Mouse (Mus musculus) urinary bladder, postnatal 36 days (tissue): ENCODE data around the gene Eno1.
"Not testable (repeated sequence)": the region's sequence is repeated elsewhere in the genome, so short reads cannot be mapped to it uniquely, and the experiment has no call there.

Experiments
- DNase-seq, 2 experiments: peaks; one replicate each; pipeline ENCODE4 v3.0.0; 2022; ENCODE audit warnings: low spot score in 2 of 2, mixed read lengths in 1 of 2

Eno1 gene

DNA sequence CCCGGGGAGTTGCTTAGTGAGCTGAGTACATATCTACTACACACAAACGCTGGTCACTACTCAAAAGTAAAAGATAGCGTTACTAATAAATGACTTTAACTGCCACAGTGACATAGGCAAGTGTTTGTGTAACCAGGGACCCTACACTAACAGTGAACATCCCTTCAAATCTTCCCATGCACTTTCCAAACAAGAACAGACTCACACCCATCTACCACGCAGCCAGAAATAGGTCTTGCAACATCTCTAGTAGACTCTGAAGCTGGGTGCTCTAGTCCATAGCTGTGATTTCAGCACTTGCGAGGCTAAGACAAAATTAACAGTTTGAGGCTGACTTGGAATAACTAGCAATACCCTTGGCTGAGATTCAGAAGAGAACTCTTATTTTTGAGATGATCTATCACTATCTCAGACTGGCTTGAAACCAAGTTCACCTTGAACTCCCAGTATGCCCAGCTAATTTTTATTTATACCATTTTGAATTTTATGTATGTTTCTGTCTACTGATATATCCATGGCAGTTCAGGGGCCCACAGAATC, 13.3 kb downstream of the Eno1 start:
- no peak for DNase-seq

DNA sequence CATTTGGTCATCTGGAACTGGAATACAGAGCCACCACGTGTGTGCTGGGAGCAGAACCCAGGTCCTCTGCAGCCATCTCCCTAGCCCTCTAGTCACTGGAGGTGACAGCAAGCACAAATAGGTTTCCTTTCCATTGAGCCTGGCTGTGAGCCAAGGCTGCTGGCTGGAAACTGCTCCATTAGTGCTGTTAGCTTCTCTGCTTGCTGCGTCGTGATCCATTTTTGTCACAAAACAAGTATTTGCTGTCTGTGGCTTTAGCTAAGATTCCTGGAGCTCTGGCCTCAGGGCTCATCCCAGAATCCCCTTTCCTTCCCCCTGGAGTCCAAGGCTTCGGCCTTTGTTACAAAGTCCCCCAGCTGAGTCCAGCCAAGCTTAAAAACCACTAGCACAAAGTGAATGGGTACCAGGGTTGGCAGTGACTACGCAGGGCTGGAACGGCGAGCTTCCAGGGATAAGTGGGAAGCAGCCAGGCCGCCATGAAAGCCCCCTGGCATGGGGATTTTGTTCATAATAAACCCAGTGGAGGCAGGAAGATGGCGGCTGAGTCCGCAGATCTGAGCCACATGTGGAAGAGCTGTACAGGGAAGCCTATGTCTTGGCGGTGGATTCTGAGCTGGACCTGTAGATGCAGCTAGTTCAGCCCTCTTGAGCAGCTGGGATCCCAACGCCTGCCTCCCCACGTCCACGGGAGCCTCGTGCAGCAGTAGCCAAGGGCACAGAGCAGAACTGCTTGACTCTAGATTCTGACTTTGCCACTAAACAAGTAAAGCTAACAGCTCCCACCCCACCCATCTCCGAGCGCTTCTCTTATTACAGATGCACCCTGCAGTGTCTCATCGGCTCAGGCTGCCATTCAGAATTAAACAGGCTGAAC, 14.3 kb downstream of the Eno1 start:
- no peak for DNase-seq

DNA sequence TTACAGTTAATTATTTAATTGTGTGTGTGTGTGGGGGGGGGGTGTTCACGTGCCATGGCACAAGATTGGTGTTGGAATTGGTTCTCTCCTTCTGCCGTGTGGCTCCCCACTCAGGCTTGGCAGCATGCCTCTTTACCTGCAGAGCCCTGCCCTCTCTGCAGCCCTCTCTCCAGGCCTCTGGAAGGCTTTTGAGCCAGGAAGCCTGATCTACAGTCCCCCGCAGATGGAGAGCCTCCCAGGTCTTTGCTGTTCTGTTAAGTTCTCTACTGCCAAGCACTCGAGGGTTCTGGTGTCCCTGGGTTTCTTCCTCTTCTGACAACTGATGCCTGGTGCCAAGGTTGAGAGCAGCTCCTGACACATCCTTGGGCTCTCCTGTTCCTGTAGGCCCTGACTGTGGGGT, 17.9 kb downstream of the Eno1 start:
- DNase-seq, result no peak

DNA sequence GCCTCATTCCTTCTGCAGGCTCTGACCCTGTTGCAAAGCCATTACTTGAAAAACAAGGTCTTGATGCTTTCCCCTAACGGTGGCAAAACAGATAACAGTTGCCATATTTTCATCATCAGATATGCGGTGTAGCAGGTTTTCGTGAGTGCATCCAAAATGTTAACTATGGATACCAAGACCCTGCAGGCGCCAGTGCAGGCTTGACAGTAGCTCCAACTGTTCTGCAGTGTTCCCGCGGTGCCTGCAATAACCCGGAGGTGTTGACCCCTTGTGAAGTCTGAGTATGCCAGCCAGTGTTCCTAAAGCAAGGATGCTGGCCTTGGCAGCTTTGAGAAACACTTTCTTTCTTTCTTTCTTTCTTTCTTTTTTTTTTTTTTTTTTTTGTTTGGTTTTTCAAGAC, 18.7 kb downstream of the Eno1 start:
- no peak for DNase-seq

DNA sequence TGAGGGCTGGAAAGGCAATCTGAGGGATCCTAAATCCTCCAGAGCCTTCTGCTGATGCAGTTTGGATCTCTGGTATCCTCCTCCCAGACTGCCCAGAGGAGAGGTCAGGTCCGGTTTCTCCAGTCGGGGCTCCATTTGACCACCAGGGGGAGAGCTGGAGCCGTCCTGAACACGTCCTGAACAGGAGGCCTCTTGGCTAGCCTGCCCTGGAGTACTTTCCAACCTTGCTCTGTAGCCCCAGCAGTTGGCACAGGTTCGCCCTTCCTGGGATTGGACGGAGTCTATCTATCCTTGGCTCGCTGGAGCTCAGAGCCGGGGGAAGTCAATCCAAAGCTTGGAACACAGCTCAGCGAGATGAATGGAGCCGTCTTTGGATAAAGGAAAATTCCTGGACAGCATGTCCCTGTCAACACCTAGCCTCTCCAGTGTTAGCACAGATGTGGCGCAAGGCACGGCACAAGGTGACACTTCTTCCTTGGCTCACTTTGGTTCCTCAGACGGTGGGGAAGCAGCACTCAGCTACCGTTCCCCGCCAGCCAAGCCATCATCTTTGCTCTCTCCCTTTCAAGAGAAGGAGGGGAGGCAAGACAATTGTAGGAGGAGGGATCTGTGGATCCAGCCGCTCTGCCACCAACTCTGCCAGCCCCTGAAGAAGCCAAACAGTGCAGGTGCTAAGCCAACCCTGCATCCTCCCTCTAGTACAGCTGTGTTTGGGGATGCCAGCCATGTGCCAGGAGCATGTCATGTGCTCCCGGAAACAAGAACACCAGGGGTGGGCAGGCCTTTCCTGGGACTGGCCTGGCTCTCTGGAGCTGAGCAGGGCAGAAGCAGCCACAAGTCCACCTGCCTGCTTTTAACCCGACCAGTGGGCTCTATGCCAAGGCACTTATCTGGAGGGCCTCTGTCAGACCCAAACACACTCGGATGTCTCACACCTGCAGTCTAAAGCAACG, 21.0 kb downstream of the Eno1 start:
- DNase-seq, result peak; percentile 82 to 89

DNA sequence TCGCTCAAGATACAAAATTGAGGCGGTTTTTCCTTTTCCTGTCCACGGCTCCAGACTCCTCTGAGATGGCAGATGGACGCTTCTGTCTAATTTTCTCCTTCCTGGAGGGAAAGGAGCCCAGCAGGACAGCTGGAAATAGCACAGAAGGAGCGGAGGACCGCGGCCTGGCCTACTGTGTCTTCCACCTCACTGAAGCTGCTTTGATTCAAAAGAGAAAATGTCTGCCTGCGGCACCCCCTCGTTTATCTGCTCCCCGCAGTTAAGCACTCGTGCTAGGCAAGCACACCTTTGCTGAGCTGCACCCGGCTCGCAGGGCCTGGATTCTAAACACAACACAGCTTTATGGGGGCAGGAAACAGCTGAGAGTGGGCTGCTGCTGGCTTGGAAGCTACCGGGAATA, 21.9 kb downstream of the Eno1 start:
- DNase-seq, result no peak

DNA sequence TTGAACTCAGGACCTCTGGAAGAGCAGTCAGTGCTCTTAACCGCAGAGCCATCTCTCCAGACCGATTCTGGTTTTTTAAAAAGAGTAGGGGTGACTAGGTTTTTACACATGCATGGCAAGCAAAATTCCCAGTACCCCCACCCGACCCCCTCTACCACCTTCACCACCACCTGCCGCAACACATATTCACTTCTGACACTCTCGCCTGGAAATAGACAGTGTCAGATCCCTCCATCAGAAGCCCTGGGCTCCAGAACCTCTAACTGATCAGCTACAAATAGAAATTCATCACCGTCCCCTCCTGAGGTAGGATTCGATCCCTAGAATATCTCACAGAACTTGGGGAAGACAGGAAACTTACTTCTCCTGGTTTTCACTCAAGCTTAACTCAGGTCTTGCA, 23.1 kb downstream of the Eno1 start:
- DNase-seq, result no peak

DNA sequence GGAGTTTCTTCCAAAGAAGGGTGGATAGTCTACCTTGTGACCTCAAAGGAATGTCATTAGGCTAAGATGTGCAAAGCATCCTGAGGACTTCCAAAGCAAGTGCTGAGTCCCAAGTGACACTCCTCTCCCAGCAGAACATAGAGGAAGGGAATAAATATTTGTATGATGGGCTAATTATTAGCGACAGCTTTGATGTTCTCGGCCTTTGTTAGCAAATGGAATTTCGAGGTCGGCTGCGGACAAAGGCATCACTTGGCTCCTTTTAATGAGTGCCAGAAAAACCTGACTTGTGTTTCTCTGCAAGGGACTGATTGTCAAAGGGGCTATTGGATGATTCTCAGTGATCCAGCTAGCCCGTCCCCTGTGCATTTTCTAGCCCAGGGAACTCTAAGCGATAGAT, 23.6 kb downstream of the Eno1 start:
- no peak for DNase-seq

DNA sequence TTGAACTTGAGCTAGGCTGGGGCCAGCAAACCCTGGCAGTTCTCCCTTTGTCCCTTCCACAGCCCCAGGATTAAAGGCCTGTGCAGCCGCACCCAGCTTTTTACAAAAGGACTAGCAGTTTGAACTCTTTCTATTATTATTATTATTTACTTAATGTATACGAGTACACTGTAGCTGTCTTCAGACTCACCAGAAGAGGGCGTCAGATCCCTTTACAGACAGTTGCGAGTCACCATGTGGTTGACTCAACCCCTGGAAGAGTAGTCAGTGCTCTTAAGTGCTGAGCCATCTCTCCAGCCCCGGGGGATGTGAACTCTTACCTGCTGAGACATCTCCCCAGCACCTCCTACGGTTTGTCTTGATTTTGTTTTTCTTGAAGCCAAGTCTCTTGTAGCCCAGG, 24.2 kb downstream of the Eno1 start:
- DNase-seq, result no peak

DNA sequence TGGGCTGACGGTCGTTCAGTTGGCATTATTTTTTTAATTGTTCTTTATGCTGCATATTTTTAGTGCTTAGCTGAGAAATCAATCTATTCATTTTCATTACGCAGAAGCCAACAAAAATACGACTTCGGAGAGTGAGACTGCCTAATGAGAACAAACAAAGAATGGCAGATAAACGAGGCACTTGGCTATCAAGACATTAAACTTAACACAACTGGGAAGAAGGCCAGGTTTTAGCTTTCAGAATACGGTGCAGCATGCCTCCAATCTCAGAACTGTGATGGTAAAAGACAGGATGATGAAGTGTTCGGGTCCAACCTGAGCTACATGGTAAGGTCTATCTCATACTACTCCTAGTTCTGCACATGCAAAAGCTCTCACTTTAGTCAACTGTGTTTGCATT, 25.8 kb downstream of the Eno1 start:
- DNase-seq, result no peak

DNA sequence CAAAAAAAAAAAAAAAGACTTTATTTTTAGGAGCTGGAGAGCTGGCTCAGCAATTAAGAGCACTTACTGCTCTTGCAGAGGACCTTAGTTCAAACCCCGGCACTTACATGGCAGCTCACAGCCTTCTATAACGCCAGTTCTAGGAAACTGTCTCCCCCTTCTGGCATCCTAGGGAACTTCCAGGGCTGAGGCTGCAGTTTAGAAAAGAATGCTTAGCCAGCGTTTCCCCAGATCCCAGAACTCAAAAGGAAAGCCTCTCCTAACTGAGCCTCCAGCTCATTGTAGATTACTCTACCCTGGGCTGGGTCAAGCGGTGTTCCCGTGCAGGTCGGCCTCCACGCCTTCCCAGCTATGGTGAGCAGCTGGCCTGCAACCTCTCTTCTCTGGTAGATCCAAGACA, 28.4 kb downstream of the Eno1 start:
- DNase-seq, result no peak

DNA sequence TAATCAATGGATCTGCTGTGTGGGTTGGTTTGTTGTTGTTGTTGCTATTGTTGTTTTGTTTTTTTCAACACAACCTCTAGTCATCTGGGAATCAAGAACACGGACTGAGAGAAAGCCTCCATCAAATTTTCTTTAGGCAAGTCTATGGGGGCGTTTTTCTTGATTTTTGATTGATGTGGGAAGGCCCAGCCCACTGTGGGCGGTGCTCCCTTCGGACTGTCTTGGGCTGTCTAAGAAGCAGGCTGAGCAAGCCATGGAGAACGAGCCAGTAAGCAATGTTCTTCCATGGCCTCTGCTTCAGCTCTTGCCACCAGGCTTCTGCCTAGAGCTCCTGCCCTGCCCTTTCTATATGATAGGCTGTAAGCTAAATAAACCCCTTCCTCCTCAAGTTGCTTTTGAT, 28.9 kb downstream of the Eno1 start:
- no peak for DNase-seq

DNA sequence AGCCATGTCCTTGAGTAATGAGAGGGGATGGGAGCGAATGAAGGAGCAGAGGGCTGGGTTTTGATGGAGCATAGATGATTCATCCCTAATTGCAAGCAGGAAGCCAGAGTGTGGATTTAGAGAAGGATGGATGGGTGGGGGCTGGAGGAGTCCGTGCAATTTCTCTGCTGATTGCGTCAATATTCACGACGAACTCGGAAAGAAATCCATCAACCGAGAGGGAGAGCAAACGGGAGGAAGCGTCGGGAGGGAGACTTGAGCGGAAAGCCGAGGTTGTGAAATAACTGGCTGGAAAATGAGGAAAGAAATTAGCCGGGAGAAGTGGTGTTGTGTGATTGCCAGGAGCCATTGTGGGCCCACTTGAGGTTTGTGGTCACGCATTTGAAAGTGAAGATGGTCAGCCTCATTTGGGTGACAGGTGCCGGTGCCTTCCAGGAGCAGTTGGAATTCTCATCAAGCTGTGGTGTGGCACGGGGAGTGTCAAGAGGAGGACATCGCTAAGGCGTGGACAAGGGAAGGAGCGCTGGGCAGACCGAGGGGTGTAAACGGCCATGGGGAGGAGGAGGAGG, 30.2 kb downstream of the Eno1 start:
- DNase-seq, result peak in 1 of 2 experiments; percentile 25

DNA sequence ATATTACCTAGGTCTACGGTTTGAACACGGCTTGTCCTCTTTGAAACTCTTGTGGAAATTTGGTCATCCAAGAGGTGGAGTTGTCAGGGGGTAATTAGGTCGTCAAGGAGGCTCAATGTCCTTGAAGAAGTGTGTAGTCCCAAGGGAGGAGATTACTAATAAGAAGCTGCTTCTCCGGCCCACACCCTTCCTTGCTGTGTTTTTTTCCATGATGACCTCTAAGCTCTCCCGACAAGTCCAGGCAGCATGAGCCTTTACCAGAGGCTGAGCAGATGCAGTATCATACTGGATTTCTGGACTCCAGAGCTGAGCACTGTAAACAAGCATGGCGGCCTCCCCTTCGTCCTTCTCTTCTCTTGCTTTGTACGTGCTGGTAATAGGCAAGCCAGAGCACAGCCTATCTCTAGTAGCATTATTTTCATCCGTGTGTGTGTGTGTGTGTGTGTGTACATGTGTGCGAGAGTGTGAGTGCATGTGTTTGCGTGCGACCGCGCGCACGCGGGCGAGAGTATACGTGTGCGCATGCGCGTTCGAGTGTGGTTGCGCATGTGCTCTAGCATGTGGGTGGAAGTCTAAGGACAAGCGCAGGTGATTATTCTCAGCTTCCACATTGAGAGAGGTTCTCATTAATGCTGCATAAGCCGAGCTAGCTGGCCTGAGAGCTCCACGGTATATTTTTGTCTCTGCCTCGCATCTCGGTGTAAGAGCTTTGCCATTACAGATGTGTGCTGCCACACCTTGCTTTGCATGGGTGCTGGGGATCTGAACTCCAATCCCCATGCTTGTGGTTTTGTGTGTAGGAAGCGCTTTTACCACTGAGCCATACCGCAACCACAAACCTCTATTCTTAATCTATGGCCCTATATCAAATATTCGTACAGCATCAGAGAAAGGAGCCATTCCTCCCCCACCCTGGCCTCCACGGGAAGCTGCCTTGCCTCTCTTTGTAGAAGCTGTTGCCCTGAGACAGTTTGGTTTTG, 32.4 kb downstream of the Eno1 start:
- no peak for DNase-seq

DNA sequence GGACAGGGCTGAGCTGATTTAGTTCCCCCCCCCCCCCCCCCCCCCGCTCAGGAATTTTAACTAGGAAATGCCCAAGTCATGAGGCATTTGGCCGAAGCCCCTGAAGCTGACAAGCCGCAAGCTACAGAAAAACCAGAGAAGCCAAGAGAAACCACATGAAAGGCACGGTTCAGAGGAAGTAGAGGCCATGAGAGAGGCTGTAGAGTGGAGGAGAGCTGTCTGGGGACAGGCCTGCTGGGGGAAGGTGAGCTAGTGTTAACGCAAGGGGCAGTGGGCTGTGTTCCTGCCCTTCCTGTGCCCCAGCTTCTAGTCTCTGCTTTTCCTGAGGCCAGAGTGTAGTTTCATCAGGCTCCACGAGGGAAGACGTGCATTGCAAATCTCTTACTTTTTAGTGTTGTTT, 33.2 kb downstream of the Eno1 start:
- no peak for DNase-seq

DNA sequence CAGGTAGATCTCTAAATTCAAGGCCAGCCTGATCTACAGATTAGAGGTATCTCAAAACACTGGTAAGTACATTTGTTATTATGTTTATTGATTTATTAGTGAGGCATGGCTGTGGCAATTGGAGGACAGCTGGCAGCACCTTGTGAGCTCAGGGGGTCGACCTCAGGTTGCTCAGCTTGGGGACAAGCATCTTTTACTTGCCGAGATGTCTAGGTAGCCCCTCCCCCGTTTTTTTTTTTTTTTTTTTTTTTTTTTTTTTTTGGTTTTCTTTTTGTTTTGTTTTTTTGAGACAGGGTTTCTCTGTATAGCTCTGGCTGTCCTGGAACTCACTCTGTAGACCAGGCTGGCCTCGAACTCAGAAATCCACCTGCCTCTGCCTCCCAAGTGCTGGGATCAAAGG, 34.2 kb downstream of the Eno1 start:
- DNase-seq, result not testable (repeated sequence)

DNA sequence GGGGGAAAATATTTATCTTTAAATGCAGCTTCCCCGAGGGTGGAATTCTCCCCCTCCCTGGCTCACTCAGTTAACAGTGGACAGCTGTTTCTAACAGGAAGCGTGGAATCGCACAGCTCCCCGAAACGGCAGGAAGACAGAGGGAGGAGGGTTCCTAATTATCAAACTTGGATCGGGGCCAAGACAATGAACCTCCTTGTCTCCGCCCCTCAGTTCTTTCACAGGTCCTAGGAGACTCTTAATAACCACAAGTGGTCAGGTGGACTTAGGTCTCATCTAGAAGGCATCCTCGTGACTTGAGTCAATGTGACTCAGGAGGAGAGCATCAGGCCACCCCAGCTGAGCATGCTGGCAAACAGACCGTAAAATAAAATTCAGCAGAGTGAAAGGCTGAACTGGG, 36.2 kb downstream of the Eno1 start:
- DNase-seq, result peak; percentile 35 to 37

DNA sequence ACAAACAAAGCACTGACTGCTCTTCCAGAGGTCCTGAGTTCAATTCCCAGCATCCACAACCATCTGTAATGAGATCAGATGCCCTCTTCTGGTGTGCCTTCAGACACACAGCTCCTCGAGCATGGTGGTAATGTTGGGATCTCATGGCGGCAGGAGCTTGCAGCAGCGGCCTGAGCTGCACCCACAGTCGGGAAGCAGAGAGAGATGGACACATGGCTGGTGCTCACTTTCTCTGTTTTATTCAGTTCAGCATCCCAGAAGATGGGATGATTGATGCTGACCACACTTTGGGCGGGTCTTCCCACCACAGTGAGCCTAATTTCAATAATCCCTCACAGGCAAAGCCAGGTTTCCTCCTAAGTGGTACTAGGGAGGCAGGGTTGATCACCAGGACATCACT, 39.0 kb downstream of the Eno1 start:
- DNase-seq, result no peak

DNA sequence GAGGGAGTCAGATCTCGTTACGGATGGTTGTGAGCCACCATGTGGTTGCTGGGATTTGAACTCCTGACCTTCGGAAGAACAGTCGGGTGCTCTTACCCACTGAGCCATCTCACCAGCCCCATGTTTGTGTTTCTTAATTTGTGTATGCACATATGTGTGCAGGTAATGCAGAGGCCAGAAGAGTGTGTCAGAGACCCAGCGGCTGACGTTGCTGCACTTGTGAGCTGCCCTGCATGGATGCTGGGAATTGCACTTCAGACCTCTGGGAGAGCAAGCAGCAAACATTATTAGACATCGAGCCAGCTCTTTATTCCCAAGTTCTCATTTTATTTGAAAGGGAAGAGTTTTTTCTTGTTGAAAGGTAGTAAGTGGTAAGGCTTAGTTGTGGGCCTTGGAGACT, 42.8 kb downstream of the Eno1 start:
- not testable (repeated sequence) for DNase-seq

DNA sequence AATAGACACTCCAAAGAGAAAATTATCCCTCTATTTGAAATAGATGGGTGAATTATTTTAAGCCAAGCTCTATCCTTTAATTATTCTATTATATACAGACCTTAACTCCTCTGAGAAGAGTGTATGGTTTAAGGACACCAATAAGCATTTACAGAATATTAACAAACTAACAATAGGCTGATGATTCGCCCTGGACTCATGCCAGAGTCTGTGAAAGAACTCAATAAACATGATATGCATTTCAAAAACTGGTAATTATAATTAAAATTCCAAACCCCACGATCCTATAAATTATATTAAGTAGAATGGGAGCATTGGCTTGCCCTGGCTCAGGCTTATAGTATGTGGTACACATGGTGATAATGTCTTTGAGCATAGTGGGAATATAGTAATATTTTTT, 43.5 kb downstream of the Eno1 start:
- DNase-seq, result no peak

DNA sequence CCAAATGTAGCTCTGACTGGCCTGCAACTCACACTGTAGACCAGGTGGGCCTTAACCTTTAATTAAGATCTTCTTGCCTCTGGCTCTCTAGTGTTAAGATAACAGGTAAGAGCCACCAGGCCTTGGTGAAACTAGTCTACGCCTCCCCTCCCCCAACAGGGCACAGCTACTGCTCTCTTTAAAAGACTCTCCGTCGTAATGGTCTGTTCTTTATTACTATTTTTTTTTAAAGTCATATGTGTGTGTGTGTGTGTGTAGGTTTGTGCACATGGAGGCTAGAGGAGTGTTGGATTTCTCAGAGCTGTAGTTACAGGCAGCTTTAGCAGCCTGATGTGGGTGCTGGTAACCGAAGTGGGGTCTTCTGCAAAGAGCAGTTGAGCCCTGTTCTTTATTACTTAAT, 43.9 kb downstream of the Eno1 start:
- DNase-seq, result no peak
